9 mouse cellular contexts compared by ENCODE assay signal in genomic region chr3:157717313-157717921, GRCm38 (mm10).
DNase-seq lines count a peak whose midpoint lies in the region; ATAC-seq and TF ChIP-seq lines count a peak whose summit lies in the region.
"Had no signal": no experiment of that assay in that cellular context is flagged by ENCODE, and none has a peak within 500 bp of the region (broad histone marks: within the 10 kb centered on the region; RNA-seq: fewer than 3 reads in every experiment).

No protein-coding gene starts in this region.

- no peak for TF ChIP-seq POLR2A in brain, embryonic 14.5 days (IDR thresholded peaks at IDR 0.05; ENCODE audit: borderline replicate concordance, extremely low read depth, insufficient read depth, insufficient read length, poor library complexity, severe bottlenecking)

- H3K27me3 ChIP-seq in G1E (ENCODE audit: insufficient read depth, low read length): no peaks in the 10 kb centered on the region
- H3K27me3 ChIP-seq in forebrain, embryonic 10.5 days (ENCODE audit: poor library complexity, severe bottlenecking): no peaks in the 10 kb centered on the region
- no peaks in the 10 kb centered on the region for H3K27me3 ChIP-seq in hindbrain, embryonic 10.5 days (ENCODE audit: insufficient read depth, poor library complexity, severe bottlenecking)
- no peaks in the 10 kb centered on the region for H3K27me3 ChIP-seq in lung, postnatal 0 days (replicated peaks; ENCODE audit: insufficient read depth, low read length)
- H3K27me3 ChIP-seq: lung, embryonic 15.5 days had no signal

- no peak overlapping the region for H3K9ac ChIP-seq in lung, postnatal 0 days (replicated peaks; ENCODE audit: low read depth)
- H3K9ac ChIP-seq: lung, embryonic 15.5 days had no signal

- no peak for TF ChIP-seq EP300 in lung, postnatal 0 days (IDR thresholded peaks at IDR 0.05)

- no peak overlapping the region for H3K4me2 ChIP-seq in lung, postnatal 0 days (replicated peaks; ENCODE audit: low read depth, low read length)
- H3K4me2 ChIP-seq: lung, embryonic 15.5 days had no signal

- H3K36me3 ChIP-seq in G1E (replicated peaks): no peaks in the 10 kb centered on the region
- H3K36me3 ChIP-seq in forebrain, embryonic 10.5 days (replicated peaks): no peaks in the 10 kb centered on the region
- no peaks in the 10 kb centered on the region for H3K36me3 ChIP-seq in hindbrain, embryonic 10.5 days
- H3K36me3 ChIP-seq in lung, postnatal 0 days (ENCODE audit: insufficient read depth, low read length): no peaks in the 10 kb centered on the region
- H3K36me3 ChIP-seq: lung, embryonic 15.5 days had no signal

- H3K4me1 ChIP-seq in G1E (ENCODE audit: insufficient read depth, low read depth, low read length): no peaks in the 10 kb centered on the region
- no peaks in the 10 kb centered on the region for H3K4me1 ChIP-seq in forebrain, embryonic 10.5 days
- no peaks in the 10 kb centered on the region for H3K4me1 ChIP-seq in hindbrain, embryonic 10.5 days (replicated peaks)
- no peaks in the 10 kb centered on the region for H3K4me1 ChIP-seq in lung, postnatal 0 days (ENCODE audit: insufficient read depth, low read depth, low read length)
- H3K4me1 ChIP-seq: lung, embryonic 15.5 days had no signal

- peak; percentile 9 for DNase-seq in G1E (ENCODE audit: low spot score)
- DNase-seq in brain, embryonic 14.5 days (ENCODE audit: low read depth): peak; percentile 82
- peak; percentile 69 for DNase-seq in forebrain, embryonic 10.5 days (ENCODE audit: extremely low spot score, low spot score)
- peak; percentile 70 for DNase-seq in hindbrain, embryonic 10.5 days (ENCODE audit: low spot score)
- peak; percentile 55 to 81 for DNase-seq in layer of hippocampus, adult 2 months (ENCODE audit: low spot score in 2 of 2)
- peak; percentile 56 for DNase-seq in lung, postnatal 0 days (ENCODE audit: low spot score)
- DNase-seq in retina, postnatal 7 days (ENCODE audit: low read depth, low spot score): peak; percentile 52
- peak; percentile 17 for DNase-seq in urinary bladder, postnatal 10 days (ENCODE audit: low spot score)

- H3K9me3 ChIP-seq in G1E (replicated peaks): no peaks in the 10 kb centered on the region
- H3K9me3 ChIP-seq in forebrain, embryonic 10.5 days: no peaks in the 10 kb centered on the region
- no peaks in the 10 kb centered on the region for H3K9me3 ChIP-seq in hindbrain, embryonic 10.5 days
- H3K9me3 ChIP-seq in lung, postnatal 0 days (ENCODE audit: low read length): no peaks in the 10 kb centered on the region
- H3K9me3 ChIP-seq: lung, embryonic 15.5 days had no signal

- H3K4me3 ChIP-seq in G1E (ENCODE audit: low read depth, low read length): no peak overlapping the region
- no peak overlapping the region for H3K4me3 ChIP-seq in forebrain, embryonic 10.5 days
- no peak overlapping the region for H3K4me3 ChIP-seq in hindbrain, embryonic 10.5 days
- H3K4me3 ChIP-seq in layer of hippocampus, adult 2 months: no peak overlapping the region
- no peak overlapping the region for H3K4me3 ChIP-seq in lung, postnatal 0 days (ENCODE audit: low read depth, low read length)
- H3K4me3 ChIP-seq: lung, embryonic 15.5 days had no signal

- ATAC-seq in G1E (ENCODE audit: extremely low read depth, insufficient number of reproducible peaks, low FRiP score, poor library complexity, severe bottlenecking): no peak; the same call in 1 of the 2 replicates
- ATAC-seq in lung, postnatal 0 days: no peak

- 25% methylated on average over 7 of the region's 7 CpGs for WGBS in forebrain, embryonic 10.5 days
- WGBS in hindbrain, embryonic 10.5 days: 27% methylated on average over 7 of the region's 7 CpGs
- 16% methylated on average over 7 of the region's 7 CpGs for WGBS in lung, postnatal 0 days

- no peak overlapping the region for H3K27ac ChIP-seq in forebrain, embryonic 10.5 days
- no peak overlapping the region for H3K27ac ChIP-seq in hindbrain, embryonic 10.5 days
- no peak overlapping the region for H3K27ac ChIP-seq in layer of hippocampus, adult 2 months
- no peak overlapping the region for H3K27ac ChIP-seq in lung, postnatal 0 days (ENCODE audit: low read length)
- H3K27ac ChIP-seq: lung, embryonic 15.5 days had no signal

- TF ChIP-seq CTCF in G1E (IDR thresholded peaks at IDR 0.05; ENCODE audit: low read depth, low read length): peak; percentile 42
- TF ChIP-seq CTCF in brain, embryonic 14.5 days (IDR thresholded peaks at IDR 0.05; ENCODE audit: borderline replicate concordance, extremely low read depth, insufficient read depth, insufficient read length): peak; percentile 80; the same call in 1 of the 2 replicates
- peak; percentile 98 for TF ChIP-seq CTCF in layer of hippocampus, adult 2 months (conservative IDR thresholded peaks at IDR 0.05)
- peak; percentile 88 for TF ChIP-seq CTCF in lung, postnatal 0 days (IDR thresholded peaks at IDR 0.05)

Comparison
In these comparisons a context has a peak if more than half of its experiments do, and no peak if none do; other contexts are left out.
1. DNase-seq: peak in every context shown above with its lines; median percentile 82 in brain, embryonic 14.5 days; 70 in hindbrain, embryonic 10.5 days; 69 in forebrain, embryonic 10.5 days; 68 in layer of hippocampus, adult 2 months; 56 in lung, postnatal 0 days; 52 in retina, postnatal 7 days; 17 in urinary bladder, postnatal 10 days; 9 in G1E.
2. CTCF ChIP-seq: peak in every context shown above with its lines; median percentile 98 in layer of hippocampus, adult 2 months; 88 in lung, postnatal 0 days; 80 in brain, embryonic 14.5 days; 42 in G1E.